Mouse (Mus musculus) urinary bladder, postnatal 4 days (tissue): ENCODE measurements around the gene Igf2bp2.

Experiments
- DNase-seq, 2 experiments: peaks; one replicate each; pipeline ENCODE4 v3.0.0; 2021 to 2022; ENCODE audit warnings: low spot score in 2 of 2

The Igf2bp2 gene

GRCm38 (mm10) chr16:22162512-22163455 lies at the start of gene Igf2bp2:
TSS of gene Igf2bp2 (minus strand) at chr16:22163299.
- peak; percentile 66 to 67 for DNase-seq

DNA sequence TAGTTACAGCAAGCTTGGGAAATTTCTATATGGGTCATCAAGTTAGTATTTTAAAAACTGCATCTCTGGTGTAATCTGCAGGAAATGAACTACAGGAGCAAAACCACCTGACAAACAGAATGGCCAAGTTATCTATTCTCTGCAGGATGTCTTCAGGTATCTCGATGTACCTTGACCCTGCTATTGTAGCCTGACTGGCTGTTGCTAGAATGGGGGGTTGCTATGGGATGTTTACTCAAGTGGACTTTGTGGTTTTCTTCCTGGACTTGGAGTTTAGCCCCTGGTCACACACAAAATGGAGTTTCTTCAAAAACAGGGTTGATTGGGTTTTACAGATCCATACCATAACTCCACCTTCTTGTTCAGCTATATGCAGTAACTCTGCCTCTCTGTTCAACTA lies 40.4 kb upstream of the Igf2bp2 start:
- DNase-seq: no peak

DNA sequence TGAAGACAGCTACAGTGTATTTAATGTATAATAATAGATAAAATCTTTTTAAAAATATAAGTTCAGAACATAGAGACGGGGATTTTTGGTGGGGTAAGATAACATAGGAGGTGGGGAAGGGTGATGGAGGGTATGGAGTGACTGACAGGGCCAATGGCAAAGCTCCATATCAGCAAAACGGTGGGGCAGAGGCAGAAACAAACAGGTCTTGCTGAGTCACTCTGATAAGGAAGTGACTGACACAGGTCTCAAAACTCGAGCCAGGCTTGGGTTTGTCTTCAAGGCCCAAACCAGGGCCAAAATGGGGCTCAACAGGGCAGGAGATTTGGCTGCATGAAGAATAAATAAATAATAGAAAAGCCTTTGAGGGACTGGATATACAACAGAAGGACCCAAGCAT lies 38.8 kb upstream of the Igf2bp2 start:
- DNase-seq: no peak

DNA sequence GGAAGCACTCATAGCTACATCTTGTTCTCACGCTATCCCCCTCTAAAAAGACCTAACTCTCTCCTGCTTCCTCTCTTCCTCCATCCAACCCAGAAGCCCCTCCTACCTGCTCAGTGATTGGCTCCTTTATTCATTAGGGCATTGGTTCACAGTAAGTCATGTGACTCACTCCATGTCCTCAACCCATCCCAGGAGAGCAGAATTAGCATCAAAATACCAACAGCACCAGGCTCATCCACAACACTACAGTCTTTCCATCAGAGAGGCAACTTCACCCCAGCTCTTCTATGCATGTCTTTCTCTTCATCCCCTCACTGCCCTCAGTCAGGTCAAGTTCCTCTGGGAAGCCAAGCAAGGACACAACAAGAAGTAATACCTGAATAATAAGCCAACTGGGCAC lies 37.4 kb upstream of the Igf2bp2 start:
- no peak for DNase-seq

DNA sequence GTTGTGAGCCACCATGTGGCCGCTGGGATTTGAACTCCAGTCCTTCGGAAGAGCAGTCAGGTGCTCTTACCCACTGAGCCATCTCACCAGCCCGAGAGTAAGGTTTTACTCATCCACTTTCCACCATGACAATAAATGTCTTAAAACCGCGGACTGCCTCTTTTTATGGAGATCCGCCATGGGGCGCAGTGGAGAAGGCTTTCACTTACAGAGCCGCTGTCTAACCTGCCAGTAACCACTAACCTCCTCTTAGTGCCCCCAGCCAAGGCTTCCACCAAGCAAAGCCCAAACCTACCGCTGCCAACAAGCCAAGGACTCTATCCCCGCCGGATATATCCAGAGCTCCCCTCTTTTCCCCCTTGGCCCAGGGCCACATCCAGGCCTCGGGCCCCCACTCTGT lies 24.3 kb upstream of the Igf2bp2 start:
- DNase-seq: no peak

- no peak for DNase-seq
Observed at GRCm38 (mm10) chr16:22185411-22185810, 22.3 kb upstream of the Igf2bp2 start.

DNA sequence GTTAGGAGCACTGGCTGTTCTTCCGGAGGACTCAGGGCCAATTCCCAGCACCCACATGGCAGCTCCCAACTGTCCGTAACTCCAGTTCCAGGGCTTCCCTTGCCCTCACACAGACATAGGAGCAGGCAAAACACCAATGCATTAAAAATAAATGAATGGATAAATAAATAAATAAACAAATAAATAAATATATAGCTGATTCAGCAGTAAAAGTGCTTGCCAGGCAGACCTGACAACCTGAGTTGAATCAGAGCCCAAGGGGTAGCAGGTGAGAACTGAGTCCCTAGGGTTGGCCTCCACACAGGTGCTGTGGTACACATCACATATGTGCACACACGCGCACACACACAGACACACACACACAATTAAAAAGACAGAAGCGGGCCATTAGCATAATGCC lies 21.0 kb upstream of the Igf2bp2 start:
- no peak for DNase-seq

GRCm38 (mm10) chr16:22182286-22182685 lies 19.2 kb upstream of the Igf2bp2 start:
- DNase-seq: no peak

GRCm38 (mm10) chr16:22178793-22179192 lies 15.7 kb upstream of the Igf2bp2 start:
- peak in 1 of 2 experiments; percentile 52 for DNase-seq

- no peak for DNase-seq
Observed at GRCm38 (mm10) chr16:22177999-22178398, 14.9 kb upstream of the Igf2bp2 start.

- peak in 1 of 2 experiments; percentile 30 for DNase-seq
Observed at GRCm38 (mm10) chr16:22168731-22169130, 5.6 kb upstream of the Igf2bp2 start.

DNA sequence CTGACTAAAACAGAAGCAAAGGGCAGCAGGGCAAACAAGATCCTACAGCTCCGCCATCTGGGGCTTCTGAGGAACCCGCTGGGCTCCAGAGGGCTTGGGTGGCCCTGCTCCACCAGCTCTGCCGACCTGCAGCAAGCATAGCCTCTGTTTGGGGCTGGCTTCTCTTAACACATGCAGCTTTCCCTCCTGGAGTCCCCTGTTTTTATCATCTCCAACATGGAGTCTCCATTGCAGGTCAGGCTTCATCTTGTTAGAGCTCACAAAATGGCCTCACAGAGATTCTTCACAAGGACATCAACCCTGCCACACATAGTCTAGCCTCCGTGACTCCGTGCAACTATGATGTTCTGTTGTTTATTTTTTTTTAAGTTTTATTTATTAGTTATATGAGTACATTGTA lies 2.5 kb upstream of the Igf2bp2 start:
- no peak for DNase-seq

- no peak for DNase-seq
Observed at GRCm38 (mm10) chr16:22164446-22164845, 1.3 kb upstream of the Igf2bp2 start.

- DNase-seq: no peak
Observed at GRCm38 (mm10) chr16:22163456-22163851, 355 bp upstream of the Igf2bp2 start.

- DNase-seq: peak in 1 of 2 experiments; percentile 21
Observed at GRCm38 (mm10) chr16:22162066-22162511, 1.0 kb downstream of the Igf2bp2 start.

DNA sequence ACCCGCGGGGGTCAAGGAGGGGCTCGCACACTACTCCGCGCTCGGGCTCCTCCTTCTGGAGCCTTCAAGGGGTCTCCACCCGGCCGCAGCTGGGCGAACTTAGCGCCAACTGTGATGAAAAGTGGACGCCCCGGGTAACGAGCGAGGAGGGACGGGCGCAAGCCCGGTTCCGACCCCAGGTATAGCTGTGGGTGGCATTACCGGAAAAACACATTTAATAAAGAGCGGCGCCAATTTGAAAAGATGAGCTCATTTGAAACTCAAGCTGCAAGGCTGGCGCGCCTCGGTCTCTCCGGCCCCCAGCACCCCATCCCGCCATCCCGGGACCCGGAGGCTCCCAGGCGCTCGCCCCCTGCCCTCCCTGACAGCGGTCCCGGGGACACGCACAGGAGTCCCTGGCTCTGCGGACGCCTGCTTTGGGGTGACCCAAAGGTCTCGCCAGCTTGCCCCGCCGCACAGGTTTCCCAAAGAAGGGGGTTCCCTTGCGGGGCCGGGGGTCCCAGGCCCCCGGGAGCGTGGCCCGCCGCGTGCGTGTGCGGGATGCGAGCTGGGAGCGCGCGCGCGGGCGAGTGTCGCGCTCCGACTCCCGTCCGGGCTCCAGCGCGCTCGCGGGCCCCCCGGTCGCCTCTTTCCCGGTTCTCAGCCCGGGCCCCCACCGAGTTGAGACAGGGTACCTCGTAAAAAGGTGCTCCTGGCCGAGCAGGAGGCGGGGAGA lies 1.6 kb downstream of the Igf2bp2 start:
- peak in 1 of 2 experiments; percentile 28 for DNase-seq

DNA sequence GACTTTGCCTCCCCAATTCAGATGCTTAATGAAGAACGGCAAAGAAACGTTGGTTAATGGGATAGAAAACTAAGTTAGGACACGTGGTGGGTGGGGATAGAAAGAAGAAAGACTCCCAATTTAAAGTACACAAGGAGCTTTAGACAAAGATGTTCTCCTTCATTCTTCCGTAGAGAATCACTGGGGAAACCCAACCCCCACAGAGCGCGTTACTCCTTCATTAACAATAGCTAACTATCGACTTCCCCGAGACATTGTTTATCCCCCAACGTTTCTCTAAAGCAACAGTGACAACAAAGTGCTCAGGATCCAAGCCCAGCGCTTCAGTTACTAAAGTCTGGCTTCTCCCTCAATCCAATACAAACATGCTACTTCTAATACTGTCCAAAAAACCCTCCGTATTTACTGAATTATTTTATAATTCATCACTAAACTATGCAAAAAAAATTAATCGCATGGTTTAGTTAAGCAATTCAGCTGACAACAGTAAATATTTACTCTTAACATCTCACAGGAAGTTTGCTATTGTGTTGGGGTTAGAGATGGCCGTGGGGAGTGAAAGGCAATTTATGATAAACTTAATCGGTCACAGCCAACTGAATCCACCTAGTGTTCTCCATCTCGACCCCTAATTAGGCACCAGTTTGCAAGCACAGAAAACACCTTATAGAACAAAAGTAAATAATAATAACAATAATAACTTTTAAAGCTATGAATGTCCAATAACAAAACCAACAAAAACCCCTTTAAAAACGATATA lies 2.5 kb downstream of the Igf2bp2 start:
- no peak for DNase-seq

- DNase-seq: no peak
Observed at GRCm38 (mm10) chr16:22152941-22153444, 10.1 kb downstream of the Igf2bp2 start.

GRCm38 (mm10) chr16:22151706-22152315 lies 11.3 kb downstream of the Igf2bp2 start:
- DNase-seq: no peak

DNA sequence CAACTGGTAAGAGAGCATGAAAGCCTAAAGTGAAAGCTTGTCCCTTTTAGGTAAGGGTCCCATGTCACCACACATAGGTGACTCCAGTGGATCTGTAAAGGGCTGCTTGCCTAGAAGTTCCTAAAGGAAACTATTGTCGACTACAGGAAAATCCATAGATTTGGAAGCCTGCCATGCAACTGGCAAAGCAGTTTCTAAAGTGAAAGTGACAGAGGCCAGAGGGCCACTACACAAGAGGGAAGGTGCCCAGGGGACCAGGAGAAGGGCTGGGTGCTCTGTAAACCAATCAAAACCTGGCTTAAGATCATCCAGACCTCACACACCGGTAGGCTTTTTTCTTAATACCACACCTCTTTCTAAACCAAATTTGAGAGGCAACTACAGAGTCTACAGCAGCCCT lies 12.7 kb downstream of the Igf2bp2 start:
- DNase-seq: no peak

GRCm38 (mm10) chr16:22149659-22150345 lies 13.3 kb downstream of the Igf2bp2 start:
- DNase-seq: no peak
